Mouse (Mus musculus): Measurements from ENCODE around the gene Galk1. TPM values are rescaled to one million over a fixed set of nuclear protein-coding genes. Genes with fewer than 3 reads are reported as not detected.

Galk1 gene
- polyA plus RNA-seq, 1 experiment: 150 TPM

- H3K79me2 ChIP-seq (ENCODE audit: control insufficient read depth, insufficient read depth): peaks cover 39% of the 10 kb centered on the region
- no peak overlapping the region for H3ac ChIP-seq (ENCODE audit: control insufficient read depth, insufficient read length, low read depth)
- peaks cover 38% of the 10 kb centered on the region for H3K79me3 ChIP-seq (ENCODE audit: low read depth)
- H3K27me3 ChIP-seq (ENCODE audit: control insufficient read depth, insufficient read depth, insufficient read length): no peaks in the 10 kb centered on the region
- H3K36me3 ChIP-seq (ENCODE audit: control insufficient read depth, insufficient read depth): peaks cover 24% of the 10 kb centered on the region
- no peak overlapping the region for H3K4me3 ChIP-seq (ENCODE audit: insufficient read depth, poor library complexity, severe bottlenecking)
- no peak for TF ChIP-seq MAX (IDR thresholded peaks at IDR 0.05)
- TF ChIP-seq FOSL1 (IDR thresholded peaks at IDR 0.05; ENCODE audit: insufficient read depth, low read length, poor library complexity, severe bottlenecking): no peak
- TF ChIP-seq USF1 (IDR thresholded peaks at IDR 0.05; ENCODE audit: low read depth): no peak
- TF ChIP-seq MYOG (IDR thresholded peaks at IDR 0.05; ENCODE audit: control insufficient read depth, extremely low read depth, insufficient read length): no peak
- no peak for TF ChIP-seq MYOD1 (IDR thresholded peaks at IDR 0.05; ENCODE audit: control insufficient read depth, insufficient read length, low read depth)
- TF ChIP-seq CEBPB (IDR thresholded peaks at IDR 0.05; ENCODE audit: low read depth): no peak
- no peak for TF ChIP-seq CTCF (IDR thresholded peaks at IDR 0.05; ENCODE audit: control insufficient read depth, insufficient read depth, insufficient read length)
Observed at GRCm38 (mm10) chr11:116029086-116029865, 16.8 kb upstream of the Galk1 start.

GRCm38 (mm10) chr11:116028177-116028865 is 15.8 kb upstream of the Galk1 start:
- no peak overlapping the region for H3ac ChIP-seq (ENCODE audit: control insufficient read depth, insufficient read length, low read depth)
- H3K4me3 ChIP-seq (ENCODE audit: insufficient read depth, poor library complexity, severe bottlenecking): no peak overlapping the region
- H3K36me3 ChIP-seq (ENCODE audit: control insufficient read depth, insufficient read depth): peaks cover 23% of the 10 kb centered on the region
- peaks cover 39% of the 10 kb centered on the region for H3K79me2 ChIP-seq (ENCODE audit: control insufficient read depth, insufficient read depth)
- H3K79me3 ChIP-seq (ENCODE audit: low read depth): peaks cover 32% of the 10 kb centered on the region
- TF ChIP-seq MYOG (IDR thresholded peaks at IDR 0.05; ENCODE audit: control insufficient read depth, extremely low read depth, insufficient read length) (no peak), MAX (IDR thresholded peaks at IDR 0.05) (no peak), CTCF (IDR thresholded peaks at IDR 0.05; ENCODE audit: control insufficient read depth, insufficient read depth, insufficient read length) (no peak), FOSL1 (IDR thresholded peaks at IDR 0.05; ENCODE audit: insufficient read depth, low read length, poor library complexity, severe bottlenecking) (no peak)
- no peaks in the 10 kb centered on the region for H3K27me3 ChIP-seq (ENCODE audit: control insufficient read depth, insufficient read depth, insufficient read length)

- Histone ChIP-seq H3ac (ENCODE audit: control insufficient read depth, insufficient read length, low read depth) (no peak within 1 kb of the TSS), H3K36me3 (ENCODE audit: control insufficient read depth, insufficient read depth) (peaks cover 20% of the 10 kb centered on the region), H3K79me2 (ENCODE audit: control insufficient read depth, insufficient read depth) (peaks cover 39% of the 10 kb centered on the region), H3K27me3 (ENCODE audit: control insufficient read depth, insufficient read depth, insufficient read length) (no peaks in the 10 kb centered on the region), H3K79me3 (ENCODE audit: low read depth) (peaks cover 30% of the 10 kb centered on the region), H3K4me3 (ENCODE audit: insufficient read depth, poor library complexity, severe bottlenecking) (no peak within 1 kb of the TSS)
- no peak for TF ChIP-seq FOSL1 (IDR thresholded peaks at IDR 0.05; ENCODE audit: insufficient read depth, low read length, poor library complexity, severe bottlenecking)
- TF ChIP-seq MYOD1 (IDR thresholded peaks at IDR 0.05; ENCODE audit: control insufficient read depth, insufficient read length, low read depth): no peak
- TF ChIP-seq CEBPB (IDR thresholded peaks at IDR 0.05; ENCODE audit: low read depth): no peak
- TF ChIP-seq CTCF (IDR thresholded peaks at IDR 0.05; ENCODE audit: control insufficient read depth, insufficient read depth, insufficient read length): no peak
- no peak for TF ChIP-seq MYOG (IDR thresholded peaks at IDR 0.05; ENCODE audit: control insufficient read depth, extremely low read depth, insufficient read length)
- TF ChIP-seq USF1 (IDR thresholded peaks at IDR 0.05; ENCODE audit: low read depth): no peak
- TF ChIP-seq MAX (IDR thresholded peaks at IDR 0.05): no peak
Observed at GRCm38 (mm10) chr11:116027756-116028155, 15.2 kb upstream of the Galk1 start, which contains the start of gene H3f3b. H3f3b (minus strand) TSS chr11:116027962.

- TF ChIP-seq MAX (IDR thresholded peaks at IDR 0.05) (no peak), MYOD1 (IDR thresholded peaks at IDR 0.05; ENCODE audit: control insufficient read depth, insufficient read length, low read depth) (no peak), USF1 (IDR thresholded peaks at IDR 0.05; ENCODE audit: low read depth) (no peak), FOSL1 (IDR thresholded peaks at IDR 0.05; ENCODE audit: insufficient read depth, low read length, poor library complexity, severe bottlenecking) (no peak)
- no peak overlapping the region for H3K4me3 ChIP-seq (ENCODE audit: insufficient read depth, poor library complexity, severe bottlenecking)
Observed at GRCm38 (mm10) chr11:116025056-116025845, 12.7 kb upstream of the Galk1 start.

GRCm38 (mm10) chr11:116024356-116024808 is 11.9 kb upstream of the Galk1 start:
- Histone ChIP-seq H3K27me3 (ENCODE audit: control insufficient read depth, insufficient read depth, insufficient read length) (no peaks in the 10 kb centered on the region), H3K36me3 (ENCODE audit: control insufficient read depth, insufficient read depth) (peaks cover 28% of the 10 kb centered on the region), H3K79me2 (ENCODE audit: control insufficient read depth, insufficient read depth) (peaks cover 31% of the 10 kb centered on the region), H3ac (ENCODE audit: control insufficient read depth, insufficient read length, low read depth) (peak overlapping the region; percentile 72), H3K79me3 (ENCODE audit: low read depth) (peaks cover 14% of the 10 kb centered on the region), H3K4me3 (ENCODE audit: insufficient read depth, poor library complexity, severe bottlenecking) (peak overlapping the region; percentile 97)
- TF ChIP-seq FOSL1 (IDR thresholded peaks at IDR 0.05; ENCODE audit: insufficient read depth, low read length, poor library complexity, severe bottlenecking) (peak; percentile 21), MAX (IDR thresholded peaks at IDR 0.05) (peak; percentile 71), MYOD1 (IDR thresholded peaks at IDR 0.05; ENCODE audit: control insufficient read depth, insufficient read length, low read depth) (no peak)

More at GRCm38 (mm10) chr11:116025056-116025845, 12.7 kb upstream of the Galk1 start:
- H3K79me3 ChIP-seq (ENCODE audit: low read depth): peaks cover 14% of the 10 kb centered on the region
- H3K27me3 ChIP-seq (ENCODE audit: control insufficient read depth, insufficient read depth, insufficient read length): no peaks in the 10 kb centered on the region
- H3K79me2 ChIP-seq (ENCODE audit: control insufficient read depth, insufficient read depth): peaks cover 31% of the 10 kb centered on the region
- no peak overlapping the region for H3ac ChIP-seq (ENCODE audit: control insufficient read depth, insufficient read length, low read depth)
- peaks cover 24% of the 10 kb centered on the region for H3K36me3 ChIP-seq (ENCODE audit: control insufficient read depth, insufficient read depth)
